Mouse (Mus musculus): ENCODE data around the gene Sfxn2. TPM values are rescaled to one million over a fixed set of nuclear protein-coding genes. Genes with fewer than 3 reads are reported as not detected.

Gene Sfxn2
- polyA plus RNA-seq (2015; fragmentation: Nextera tagmentation; extraction: Ambion mirVana): 14.3 and 14.8 TPM in 2 replicates

DNA sequence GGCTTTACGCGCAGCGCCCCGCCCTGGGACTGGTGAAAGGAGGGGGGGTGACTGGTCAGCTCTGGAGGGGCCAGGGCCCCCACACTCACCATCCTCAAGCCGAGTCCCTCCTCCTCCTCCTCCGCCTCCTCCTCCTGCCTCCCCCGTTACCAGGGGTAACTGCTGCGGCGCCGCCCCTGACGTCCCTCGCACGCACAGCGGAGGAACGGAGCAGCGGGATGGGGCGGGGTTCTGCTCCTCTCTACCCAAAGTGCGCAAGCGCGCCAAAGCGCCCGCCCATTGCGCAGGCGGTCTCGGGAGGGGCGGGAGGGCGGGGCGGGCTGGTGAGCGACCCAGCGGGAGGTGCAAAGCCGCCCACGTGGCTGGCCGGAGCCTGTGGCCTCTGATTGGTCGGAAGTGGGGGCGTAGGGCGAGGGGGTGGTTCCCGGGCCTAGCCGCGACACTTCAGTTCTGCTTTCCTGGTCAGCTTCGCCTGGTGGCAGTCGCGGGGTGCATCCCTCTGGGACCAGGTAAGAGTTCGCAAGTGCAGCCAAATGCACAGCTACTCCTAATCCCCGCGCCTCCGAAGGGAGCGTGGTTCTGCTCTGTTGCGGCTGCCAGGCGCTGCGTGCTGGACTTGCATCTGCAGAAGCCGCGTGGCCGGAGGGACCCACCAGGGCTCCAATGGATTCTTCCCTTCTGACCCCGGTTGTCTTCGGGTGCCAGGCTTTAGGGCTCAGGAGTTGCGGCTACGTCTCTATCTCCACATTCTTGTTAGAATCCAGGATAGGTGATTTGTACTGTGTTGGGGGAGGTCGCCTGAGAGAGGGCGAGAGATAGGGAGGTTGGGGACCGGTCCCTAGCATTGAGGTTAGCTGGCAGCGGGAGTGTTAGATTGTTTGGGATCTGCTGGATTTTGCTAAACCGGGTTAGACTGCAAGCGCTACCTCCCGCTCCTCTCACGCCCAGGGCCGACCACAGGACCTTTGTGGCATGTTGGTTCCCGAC, at the start of gene Sfxn2, which contains the start of gene Arl3:
Gene Sfxn2, plus strand, starts transcription at position 415 of the 987 bp plus-strand sequence.
Gene Arl3, minus strand, starts transcription at position 248 of the 987 bp plus-strand sequence.
- under 1% methylated on average over 54 of the region's 67 CpGs for WGBS
- Histone ChIP-seq H3K27me3 (replicated peaks; ENCODE audit: control insufficient read depth, insufficient read depth, low read length) (no peaks in the 10 kb centered on the region), H3K27ac (ENCODE audit: low read length) (peak within 1 kb of the TSS; percentile 84), H3K4me1 (replicated peaks; ENCODE audit: control insufficient read depth, insufficient read depth, low read length) (peaks cover 25% of the 10 kb centered on the region), H3K36me3 (ENCODE audit: control insufficient read depth, insufficient read depth) (no peaks in the 10 kb centered on the region), H3K4me2 (ENCODE audit: low read length) (peak within 1 kb of the TSS; percentile 90), H3K4me3 (replicated peaks; ENCODE audit: low read length) (peak within 1 kb of the TSS; percentile 61), H3K9me3 (ENCODE audit: control insufficient read depth, low read length) (no peaks in the 10 kb centered on the region), H3K9ac (replicated peaks; ENCODE audit: low read depth, low read length) (peak within 1 kb of the TSS; percentile 80)
- ATAC-seq: peak; percentile 98

DNA sequence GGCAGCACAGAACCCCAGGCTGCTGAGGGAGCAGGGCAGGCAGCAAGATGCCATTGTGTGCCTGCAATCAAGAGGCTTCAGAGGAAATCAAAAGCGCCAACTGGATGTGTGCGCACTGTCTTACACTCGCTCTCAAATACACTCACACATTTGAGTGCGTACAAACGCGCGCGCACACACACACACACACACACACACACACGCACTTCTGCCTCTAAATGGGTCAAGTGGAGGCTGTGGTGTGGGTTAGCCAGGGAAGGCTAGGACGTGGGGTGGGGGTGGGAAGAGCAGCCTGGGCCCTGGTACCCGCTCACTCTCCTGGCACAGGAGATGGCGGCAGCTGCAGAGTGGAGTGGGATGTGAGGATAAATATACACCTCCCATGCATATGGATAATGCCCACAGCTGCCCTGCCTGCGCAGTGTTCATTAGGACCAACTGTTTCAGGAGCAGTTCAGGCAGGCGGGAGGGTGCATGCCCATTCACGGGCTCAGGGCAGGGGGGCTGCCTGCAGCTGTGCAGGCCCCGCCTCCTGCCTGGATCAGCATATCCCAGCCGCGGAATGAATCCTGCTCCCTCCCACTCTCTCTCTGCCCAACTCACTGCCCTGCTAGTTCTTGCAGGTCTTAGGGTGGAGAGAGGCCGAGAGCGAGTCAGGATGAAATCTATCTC, 49.5 kb upstream of the Sfxn2 start:
- peaks cover 62% of the 10 kb centered on the region for H3K4me1 ChIP-seq (replicated peaks; ENCODE audit: control insufficient read depth, insufficient read depth, low read length)
- peak overlapping the region; percentile 84 for H3K27ac ChIP-seq (ENCODE audit: low read length)
- no peaks in the 10 kb centered on the region for H3K9me3 ChIP-seq (ENCODE audit: control insufficient read depth, low read length)
- H3K9ac ChIP-seq (replicated peaks; ENCODE audit: low read depth, low read length): peak overlapping the region; percentile 33
- H3K27me3 ChIP-seq (replicated peaks; ENCODE audit: control insufficient read depth, insufficient read depth, low read length): no peaks in the 10 kb centered on the region
- no peaks in the 10 kb centered on the region for H3K36me3 ChIP-seq (ENCODE audit: control insufficient read depth, insufficient read depth)
- 3% methylated on average over 20 of the region's 20 CpGs for WGBS
- H3K4me2 ChIP-seq (ENCODE audit: low read length): peak overlapping the region; percentile 50
- peak; percentile 89 for ATAC-seq
- H3K4me3 ChIP-seq (replicated peaks; ENCODE audit: low read length): peak overlapping the region; percentile 24

- Histone ChIP-seq H3K4me3 (replicated peaks; ENCODE audit: low read length) (peak overlapping the region; percentile 24), H3K9me3 (ENCODE audit: control insufficient read depth, low read length) (no peaks in the 10 kb centered on the region), H3K9ac (replicated peaks; ENCODE audit: low read depth, low read length) (peak overlapping the region; percentile 33), H3K27me3 (replicated peaks; ENCODE audit: control insufficient read depth, insufficient read depth, low read length) (no peaks in the 10 kb centered on the region), H3K4me1 (replicated peaks; ENCODE audit: control insufficient read depth, insufficient read depth, low read length) (peaks cover 62% of the 10 kb centered on the region), H3K4me2 (ENCODE audit: low read length) (peak overlapping the region; percentile 50), H3K36me3 (ENCODE audit: control insufficient read depth, insufficient read depth) (no peaks in the 10 kb centered on the region), H3K27ac (ENCODE audit: low read length) (peak overlapping the region; percentile 84)
- ATAC-seq: no peak
- WGBS: 10% methylated on average over 6 of the region's 6 CpGs
Observed at GRCm38 (mm10) chr19:46524152-46524544, 49.0 kb upstream of the Sfxn2 start.

GRCm38 (mm10) chr19:46524601-46525321, 48.4 kb upstream of the Sfxn2 start:
- ATAC-seq: no peak
- H3K9ac ChIP-seq (replicated peaks; ENCODE audit: low read depth, low read length): peak overlapping the region; percentile 33; the same call in 1 of the 2 replicates

GRCm38 (mm10) chr19:46525691-46526631, 47.2 kb upstream of the Sfxn2 start:
- H3K4me2 ChIP-seq (ENCODE audit: low read length): no peak overlapping the region
- H3K27me3 ChIP-seq (replicated peaks; ENCODE audit: control insufficient read depth, insufficient read depth, low read length): no peaks in the 10 kb centered on the region
- peak; percentile 29 for ATAC-seq
- H3K4me3 ChIP-seq (replicated peaks; ENCODE audit: low read length): no peak overlapping the region
- 32% methylated on average over 10 of the region's 10 CpGs for WGBS
- H3K4me1 ChIP-seq (replicated peaks; ENCODE audit: control insufficient read depth, insufficient read depth, low read length): peaks cover 80% of the 10 kb centered on the region
- H3K27ac ChIP-seq (ENCODE audit: low read length): peak overlapping the region; percentile 59
- no peaks in the 10 kb centered on the region for H3K36me3 ChIP-seq (ENCODE audit: control insufficient read depth, insufficient read depth)
- no peaks in the 10 kb centered on the region for H3K9me3 ChIP-seq (ENCODE audit: control insufficient read depth, low read length)
- H3K9ac ChIP-seq (replicated peaks; ENCODE audit: low read depth, low read length): no peak overlapping the region

More at GRCm38 (mm10) chr19:46524601-46525321, 48.4 kb upstream of the Sfxn2 start:
- Histone ChIP-seq H3K9me3 (ENCODE audit: control insufficient read depth, low read length) (no peaks in the 10 kb centered on the region), H3K4me2 (ENCODE audit: low read length) (peak overlapping the region; percentile 50), H3K27ac (ENCODE audit: low read length) (peak overlapping the region; percentile 84), H3K36me3 (ENCODE audit: control insufficient read depth, insufficient read depth) (no peaks in the 10 kb centered on the region), H3K4me3 (replicated peaks; ENCODE audit: low read length) (no peak overlapping the region), H3K4me1 (replicated peaks; ENCODE audit: control insufficient read depth, insufficient read depth, low read length) (peaks cover 68% of the 10 kb centered on the region), H3K27me3 (replicated peaks; ENCODE audit: control insufficient read depth, insufficient read depth, low read length) (no peaks in the 10 kb centered on the region)
- 28% methylated on average over 14 of the region's 14 CpGs for WGBS

DNA sequence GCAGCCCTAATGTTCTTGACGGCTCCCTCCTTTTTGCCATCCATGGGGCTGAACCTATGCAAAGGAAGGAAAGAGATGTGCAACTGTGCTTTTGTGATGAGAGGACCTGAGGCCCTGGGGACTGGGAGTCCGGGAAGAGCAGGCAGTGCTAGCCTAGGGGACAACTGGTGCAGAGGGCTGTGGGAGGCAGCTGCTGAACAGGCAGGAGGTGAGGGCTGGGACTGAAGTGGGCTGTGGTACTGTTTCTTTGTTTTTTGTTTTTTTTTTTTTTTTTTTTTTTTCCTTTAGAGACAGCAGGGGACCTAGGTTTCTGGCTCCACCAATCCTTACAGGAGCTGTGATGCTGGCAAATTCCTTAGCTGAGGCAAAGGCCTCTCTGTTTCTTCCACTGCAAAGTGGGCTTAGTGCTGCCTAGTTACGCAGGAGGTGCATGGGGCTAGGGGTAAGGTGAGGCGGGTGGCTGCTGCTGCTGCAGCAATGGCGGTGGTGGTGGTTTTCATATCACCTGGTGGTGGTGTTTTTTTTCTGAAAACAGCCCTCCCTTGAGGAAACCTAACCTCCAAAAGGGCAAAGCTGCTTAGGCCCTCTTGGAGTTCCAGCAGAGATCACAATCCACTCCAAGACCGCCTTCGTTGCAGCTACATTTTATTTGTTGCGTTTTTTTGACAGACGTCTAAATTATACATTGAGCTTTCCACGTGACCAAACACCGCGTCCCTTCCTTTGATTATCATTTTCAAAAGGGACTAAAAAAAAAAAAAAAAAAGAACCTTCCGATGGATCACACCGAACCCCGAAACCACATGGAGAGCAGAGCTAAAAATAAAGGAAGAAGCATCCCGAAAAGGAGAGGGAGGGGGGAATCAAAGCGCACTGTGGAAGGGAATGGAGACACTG, 45.3 kb upstream of the Sfxn2 start:
- peak overlapping the region; percentile 70 for H3K4me2 ChIP-seq (ENCODE audit: low read length)
- no peaks in the 10 kb centered on the region for H3K9me3 ChIP-seq (ENCODE audit: control insufficient read depth, low read length)
- H3K9ac ChIP-seq (replicated peaks; ENCODE audit: low read depth, low read length): peak overlapping the region; percentile 56
- H3K4me1 ChIP-seq (replicated peaks; ENCODE audit: control insufficient read depth, insufficient read depth, low read length): peaks cover 98% of the 10 kb centered on the region
- H3K36me3 ChIP-seq (ENCODE audit: control insufficient read depth, insufficient read depth): no peaks in the 10 kb centered on the region
- ATAC-seq: no peak
- H3K27me3 ChIP-seq (replicated peaks; ENCODE audit: control insufficient read depth, insufficient read depth, low read length): no peaks in the 10 kb centered on the region
- peak overlapping the region; percentile 36 for H3K4me3 ChIP-seq (replicated peaks; ENCODE audit: low read length)
- peak overlapping the region; percentile 85 for H3K27ac ChIP-seq (ENCODE audit: low read length)
- WGBS: 9% methylated on average over 17 of the region's 17 CpGs

DNA sequence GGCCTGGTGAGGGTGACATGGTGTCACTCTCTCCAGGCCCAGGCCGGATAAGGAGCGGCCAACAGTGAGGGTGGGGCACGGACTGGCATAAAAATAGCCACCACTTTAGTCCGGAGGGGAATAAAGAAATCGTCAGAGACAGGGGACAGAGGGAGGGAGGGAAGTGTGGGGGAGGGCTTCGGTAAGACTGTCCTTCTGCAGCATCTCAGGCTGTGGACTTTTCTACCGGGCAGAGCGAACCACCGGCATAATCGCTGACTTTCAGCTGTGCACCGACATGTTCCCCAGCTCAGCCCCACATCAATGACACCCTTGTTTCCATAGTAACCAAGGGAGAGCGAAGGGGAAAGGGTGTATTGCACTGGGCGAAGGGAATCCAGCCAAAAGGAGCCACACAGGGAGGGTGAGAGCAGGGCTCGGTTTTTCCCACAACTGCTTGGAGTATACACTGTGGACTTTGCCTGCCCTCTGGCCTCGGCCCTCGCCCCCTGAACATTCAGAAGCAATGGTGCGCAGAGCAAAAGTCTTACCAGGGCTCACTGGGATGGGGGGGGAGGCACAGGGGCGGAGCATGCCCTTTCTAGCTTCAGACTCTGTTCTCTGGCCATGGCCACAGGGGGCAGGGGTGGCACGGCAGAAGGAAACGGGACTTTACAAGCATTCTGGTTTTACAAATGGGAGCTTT, 44.5 kb upstream of the Sfxn2 start:
- Histone ChIP-seq H3K27ac (ENCODE audit: low read length) (peak overlapping the region; percentile 85), H3K4me3 (replicated peaks; ENCODE audit: low read length) (peak overlapping the region; percentile 36), H3K4me1 (replicated peaks; ENCODE audit: control insufficient read depth, insufficient read depth, low read length) (peaks cover 93% of the 10 kb centered on the region), H3K9me3 (ENCODE audit: control insufficient read depth, low read length) (no peaks in the 10 kb centered on the region), H3K9ac (replicated peaks; ENCODE audit: low read depth, low read length) (peak overlapping the region; percentile 56), H3K27me3 (replicated peaks; ENCODE audit: control insufficient read depth, insufficient read depth, low read length) (no peaks in the 10 kb centered on the region), H3K36me3 (ENCODE audit: control insufficient read depth, insufficient read depth) (no peaks in the 10 kb centered on the region), H3K4me2 (ENCODE audit: low read length) (peak overlapping the region; percentile 70)
- peak; percentile 63 for ATAC-seq
- under 1% methylated on average over 20 of the region's 20 CpGs for WGBS
